Mouse (Mus musculus) CH12.LX (cell line): ENCODE data around the gene Tmprss6. TPM values are rescaled to one million over a fixed set of nuclear protein-coding genes. Genes with fewer than 3 reads are reported as not detected.

ENCODE experiments used
- DNase-seq: peaks from one replicate; pipeline ENCODE4 v3.0.0-alpha.2; 2013; ENCODE audit errors: extremely low read depth
- H3K27ac ChIP-seq: 2 replicates; pipeline ENCODE4 v1.5.1; 2012; ENCODE audit warnings: low read depth, mild to moderate bottlenecking, control low read depth, moderate library complexity; ENCODE audit not compliant: insufficient read depth
- H3K27me3 ChIP-seq: replicated peaks from 2 replicates; pipeline ENCODE3; 2012; ENCODE audit warnings: inconsistent platforms
- H3K36me3 ChIP-seq, 2 experiments: replicated peaks in 1 of 2; 2 replicates each; pipeline versions ENCODE3 to v1.6.1; 2012; ENCODE audit warnings: inconsistent platforms in 1 of 2, low read length in 1 of 2, mild to moderate bottlenecking in 1 of 2, mixed read lengths in 1 of 2, moderate library complexity in 1 of 2; ENCODE audit not compliant: control insufficient read depth in 1 of 2, insufficient read depth in 1 of 2
- H3K4me1 ChIP-seq, 2 experiments: 2 replicates each; pipeline ENCODE4 v1.6.1; 2012; ENCODE audit warnings: inconsistent platforms in 1 of 2, moderate library complexity in 1 of 2; ENCODE audit not compliant: insufficient read depth in 2 of 2, control insufficient read depth in 1 of 2
- H3K4me2 ChIP-seq: 2 replicates; pipeline ENCODE4 v1.6.1; 2012; ENCODE audit warnings: low read depth, mild to moderate bottlenecking, control low read depth; ENCODE audit not compliant: poor library complexity, insufficient read depth, severe bottlenecking
- H3K4me3 ChIP-seq, 3 experiments: fragments of 150-350 bp in 1 of 3; sonication (generic) in 1 of 3; replicated peaks in 1 of 3; 2 replicates each; pipeline versions ENCODE3 to v1.5.1; 2011 to 2012; ENCODE audit warnings: low read depth in 2 of 3, low read length in 2 of 3, mild to moderate bottlenecking in 2 of 3, moderate library complexity in 2 of 3, control low read depth in 1 of 3, improper control_type of control experiment in 1 of 3, inconsistent platforms in 1 of 3, mixed read lengths in 1 of 3; ENCODE audit not compliant: poor library complexity in 1 of 3
- H3K79me2 ChIP-seq: replicated peaks from 2 replicates; pipeline ENCODE4 v1.6.1; 2012; ENCODE audit warnings: mild to moderate bottlenecking, moderate library complexity; ENCODE audit not compliant: control insufficient read depth, poor library complexity, insufficient read depth, severe bottlenecking; ENCODE audit errors: extremely low read depth
- H3K9ac ChIP-seq: 2 replicates; pipeline ENCODE4 v1.6.1; 2012; ENCODE audit warnings: low read depth, mild to moderate bottlenecking, control low read depth, moderate library complexity; ENCODE audit not compliant: insufficient read depth
- H3K9me3 ChIP-seq: replicated peaks from 2 replicates; pipeline ENCODE3; 2012; ENCODE audit warnings: low read length, inconsistent platforms, mixed read lengths
- BHLHE40 ChIP-seq: IDR thresholded peaks from 2 replicates; pipeline ENCODE4 v1.6.1; 2011; ENCODE audit warnings: mild to moderate bottlenecking, low read depth, low read length, improper control_type of control experiment
- CHD1 ChIP-seq: IDR thresholded peaks from 2 replicates; pipeline ENCODE4 v1.6.1; 2012; ENCODE audit warnings: low read depth, low read length, improper control_type of control experiment, inconsistent platforms
- CHD2 ChIP-seq: IDR thresholded peaks from 2 replicates; pipeline ENCODE4 v1.6.1; 2011; ENCODE audit warnings: low read length, improper control_type of control experiment
- CTCF ChIP-seq, 2 experiments: IDR thresholded peaks in 1 of 2; conservative IDR thresholded peaks in 1 of 2; 2 replicates each; pipeline ENCODE4 v1.5.1; 2011 to 2012; ENCODE audit warnings: low read depth in 2 of 2, low read length in 2 of 2, improper control_type of control experiment in 1 of 2, inconsistent platforms in 1 of 2, mild to moderate bottlenecking in 1 of 2, moderate library complexity in 1 of 2
- E2F4 ChIP-seq: IDR thresholded peaks from 2 replicates; pipeline ENCODE4 v1.6.1; 2011; ENCODE audit warnings: low read depth, low read length, improper control_type of control experiment; ENCODE audit not compliant: insufficient replicate concordance
- ELF1 ChIP-seq: IDR thresholded peaks from 2 replicates; pipeline ENCODE4 v1.6.1; 2014; ENCODE audit warnings: low read depth, mild to moderate bottlenecking, inconsistent platforms, low read length, improper control_type of control experiment
- EP300 ChIP-seq: IDR thresholded peaks from 2 replicates; pipeline ENCODE4 v1.6.1; 2011; ENCODE audit warnings: low read length, improper control_type of control experiment
- ETS1 ChIP-seq: conservative IDR thresholded peaks from 2 replicates; pipeline ENCODE4 v1.6.1; 2012; ENCODE audit warnings: low read depth, mild to moderate bottlenecking, inconsistent platforms, low read length, improper control_type of control experiment, moderate library complexity
- GABPA ChIP-seq: IDR thresholded peaks from 2 replicates; pipeline ENCODE4 v1.6.1; 2012; ENCODE audit warnings: low read depth, low read length, improper control_type of control experiment, inconsistent platforms; ENCODE audit not compliant: insufficient replicate concordance
- HCFC1 ChIP-seq: IDR thresholded peaks from 2 replicates; pipeline ENCODE4 v1.6.1; 2012; ENCODE audit warnings: low read depth, mild to moderate bottlenecking, inconsistent platforms, low read length, improper control_type of control experiment
- JUN ChIP-seq: IDR thresholded peaks from 2 replicates; pipeline ENCODE4 v1.6.1; 2011; ENCODE audit warnings: low read depth, mild to moderate bottlenecking, low read length, improper control_type of control experiment, moderate library complexity; ENCODE audit not compliant: insufficient read depth
- KAT2A ChIP-seq: IDR thresholded peaks from 2 replicates; pipeline ENCODE4 v1.6.1; 2012; ENCODE audit warnings: low read length, improper control_type of control experiment, inconsistent platforms; ENCODE audit not compliant: insufficient replicate concordance
- MAFK ChIP-seq: IDR thresholded peaks from 2 replicates; pipeline ENCODE4 v1.6.1; 2011; ENCODE audit warnings: low read length, improper control_type of control experiment; ENCODE audit not compliant: insufficient replicate concordance
- MAX ChIP-seq: IDR thresholded peaks from 2 replicates; pipeline ENCODE4 v1.6.1; 2011; ENCODE audit warnings: low read length, improper control_type of control experiment
- MAZ ChIP-seq: IDR thresholded peaks from 2 replicates; pipeline ENCODE4 v1.6.1; 2012; ENCODE audit warnings: low read depth, mild to moderate bottlenecking, inconsistent platforms, low read length, improper control_type of control experiment, moderate library complexity
- MXI1 ChIP-seq: IDR thresholded peaks from 2 replicates; pipeline ENCODE4 v1.6.1; 2011; ENCODE audit warnings: mild to moderate bottlenecking, low read depth, low read length, improper control_type of control experiment
- MYC ChIP-seq: IDR thresholded peaks from 2 replicates; pipeline ENCODE4 v1.6.1; 2011; ENCODE audit warnings: low read depth, mild to moderate bottlenecking, improper control_type of control experiment, low read length
- NELFE ChIP-seq: IDR thresholded peaks from 2 replicates; pipeline ENCODE4 v1.6.1; 2011; ENCODE audit warnings: low read depth, low read length, improper control_type of control experiment
- NRF1 ChIP-seq: IDR thresholded peaks from 2 replicates; pipeline ENCODE4 v1.6.1; 2014; ENCODE audit warnings: low read depth, mild to moderate bottlenecking, inconsistent platforms, low read length, improper control_type of control experiment, moderate library complexity
- PAX5 ChIP-seq: IDR thresholded peaks from 2 replicates; pipeline ENCODE4 v1.6.1; 2012; ENCODE audit warnings: low read length, inconsistent platforms, mixed read lengths
- POLR2A ChIP-seq: IDR thresholded peaks from 2 replicates; pipeline ENCODE4 v1.6.1; 2011; ENCODE audit warnings: low read depth, mild to moderate bottlenecking, improper control_type of control experiment, low read length
- POLR2AphosphoS2 ChIP-seq: IDR thresholded peaks from 2 replicates; pipeline ENCODE4 v1.6.1; 2011; ENCODE audit warnings: low read depth, low read length, improper control_type of control experiment
- RAD21 ChIP-seq: IDR thresholded peaks from 2 replicates; pipeline ENCODE4 v1.6.1; 2011; ENCODE audit warnings: low read depth, mild to moderate bottlenecking, low read length, improper control_type of control experiment, moderate library complexity
- RCOR1 ChIP-seq: conservative IDR thresholded peaks from 2 replicates; pipeline ENCODE4 v1.6.1; 2012; ENCODE audit warnings: low read depth, mild to moderate bottlenecking, inconsistent platforms, low read length, improper control_type of control experiment
- SIN3A ChIP-seq: IDR thresholded peaks from 2 replicates; pipeline ENCODE4 v1.6.1; 2012; ENCODE audit warnings: low read length, improper control_type of control experiment, inconsistent platforms
- SMC3 ChIP-seq: IDR thresholded peaks from 2 replicates; pipeline ENCODE4 v1.6.1; 2011; ENCODE audit warnings: low read depth, low read length, improper control_type of control experiment
- TBP ChIP-seq: conservative IDR thresholded peaks from 2 replicates; pipeline ENCODE4 v1.6.1; 2011; ENCODE audit warnings: low read depth, low read length, improper control_type of control experiment
- UBTF ChIP-seq: IDR thresholded peaks from 2 replicates; pipeline ENCODE4 v1.6.1; 2012; ENCODE audit warnings: low read depth, mild to moderate bottlenecking, inconsistent platforms, low read length, improper control_type of control experiment, moderate library complexity
- ZC3H11A ChIP-seq: IDR thresholded peaks from 2 replicates; pipeline ENCODE4 v1.6.1; 2012; ENCODE audit warnings: low read depth, mild to moderate bottlenecking, inconsistent platforms, low read length, improper control_type of control experiment
- ZNF384 ChIP-seq: IDR thresholded peaks from 2 replicates; pipeline ENCODE4 v1.6.1; 2012; ENCODE audit warnings: low read depth, low read length, improper control_type of control experiment, inconsistent platforms
- dilution Hi-C: fragments of 300-500 bp; cut with MboI; formaldehyde crosslinking; loops from 2 replicates; pipeline ENCODE4 v1.14.3; 2020; ENCODE audit warnings: low sequenced_read_pairs; ENCODE audit not compliant: extremely low pct_unique_long_range_greater_than_20kb, extremely low pct_ligation_motif_present
- in situ Hi-C: fragments of 300-500 bp; cut with MboI; formaldehyde crosslinking; loops from 3 replicates; pipeline ENCODE4 v1.14.3; 2019; ENCODE audit warnings: low sequenced_read_pairs, low pct_ligation_motif_present, low pct_unique_long_range_greater_than_20kb, mixed read lengths
- polyA plus RNA-seq: library from polyadenylated mRNA; unstranded; fragments of >175 nt; gene quantifications from 2 replicates; pipeline ENCODE4 v1.2.1, GENCODE M21; 2012; ENCODE audit warnings: low read depth; ENCODE audit not compliant: insufficient read length
- total RNA-seq, 2 experiments: library from RNA; depleted of rRNA; stranded (reverse); fragments of 300-350 nt in 1 of 2; fragments of >200 nt in 1 of 2; gene quantifications; 2 replicates each; pipeline ENCODE4 v1.2.3; 2012 to 2014

Tmprss6 gene
- total and polyA plus RNA-seq, 3 experiments = 0.24 to 0.54 (median 0.34) TPM

- dilution Hi-C loops (no loop called here), in situ Hi-C loops (loop anchor here (10.0 kb wide), 1 partner anchor 60 kb away; no protein-coding TSS in a partner anchor)
- Histone ChIP-seq H3K36me3 (no peaks in the 10 kb centered on the region), H3K9me3 (peaks cover 8% of the 10 kb centered on the region), H3K27ac (no peak overlapping the region), H3K9ac (no peak overlapping the region), H3K27me3 (peaks cover 38% of the 10 kb centered on the region), H3K79me2 (no peaks in the 10 kb centered on the region), H3K4me2 (no peak overlapping the region), H3K4me3 (no peak overlapping the region), H3K4me1 (peaks cover 0 to 8% of the 10 kb centered on the region in 2 experiments; a peak in 2 of 4 replicates)
- no peak for TF ChIP-seq MAFK
- TF ChIP-seq CTCF (conservative IDR thresholded peaks at IDR 0.05 in 1 of 2, IDR thresholded peaks at IDR 0.05 in 1 of 2; ENCODE audit: low read depth in 2 of 2, low read length in 2 of 2) = no peak
- no peak for TF ChIP-seq ETS1
- no peak for TF ChIP-seq MYC
- no peak for TF ChIP-seq EP300
- TF ChIP-seq E2F4 = no peak
- TF ChIP-seq MAZ = no peak
- TF ChIP-seq JUN = no peak
- TF ChIP-seq NELFE = no peak
- TF ChIP-seq CHD2 = no peak
- TF ChIP-seq RCOR1 = no peak
- no peak for TF ChIP-seq ZNF384
- TF ChIP-seq HCFC1 = no peak
- DNase-seq = no peak
Observed at GRCm38 (mm10) chr15:78424507-78424906, 43.9 kb downstream of the Tmprss6 start.

GRCm38 (mm10) chr15:78422046-78422956 lies 46.1 kb downstream of the Tmprss6 start:
- no peak overlapping the region for H3K9ac ChIP-seq
- H3K4me3 ChIP-seq = no peak overlapping the region
- H3K27me3 ChIP-seq = peaks cover 40% of the 10 kb centered on the region
- DNase-seq = peak; percentile 89
- peaks cover 0 to 8% of the 10 kb centered on the region in 2 experiments; a peak in 2 of 4 replicates for H3K4me1 ChIP-seq
- dilution Hi-C loops (no loop called here), in situ Hi-C loops (loop anchor here (10.0 kb wide), 1 partner anchor 58 kb away; no protein-coding TSS in a partner anchor)
- H3K36me3 ChIP-seq = no peaks in the 10 kb centered on the region
- no peak overlapping the region for H3K27ac ChIP-seq
- H3K9me3 ChIP-seq = peaks cover 4% of the 10 kb centered on the region
- H3K79me2 ChIP-seq = no peaks in the 10 kb centered on the region
- H3K4me2 ChIP-seq = peak overlapping the region; percentile 68
- TF ChIP-seq GABPA = no peak
- no peak for TF ChIP-seq NRF1
- peak; percentile 55; the same call in 1 of the 2 replicates for TF ChIP-seq MYC
- TF ChIP-seq MXI1 = 0 out of 2 replicates have a peak, but pooled peaks have one; percentile 52
- peak; percentile 86 for TF ChIP-seq SMC3
- TF ChIP-seq E2F4 = no peak
- TF ChIP-seq ZC3H11A = 0 out of 2 replicates have a peak, but pooled peaks have one; percentile 12
- TF ChIP-seq TBP = no peak
- TF ChIP-seq CHD1 = no peak
- TF ChIP-seq MAFK = no peak
- no peak for TF ChIP-seq RCOR1
- TF ChIP-seq ELF1 = no peak
- TF ChIP-seq SIN3A = 0 out of 2 replicates have a peak, but pooled peaks have one; percentile 26
- TF ChIP-seq MAX = no peak
- TF ChIP-seq ETS1 = no peak
- TF ChIP-seq POLR2AphosphoS2 = no peak
- TF ChIP-seq RAD21 = peak; percentile 58
- TF ChIP-seq PAX5 = no peak
- no peak for TF ChIP-seq ZNF384
- no peak for TF ChIP-seq KAT2A
- no peak for TF ChIP-seq UBTF
- no peak for TF ChIP-seq CHD2
- TF ChIP-seq POLR2A = no peak
- TF ChIP-seq BHLHE40 = no peak
- no peak for TF ChIP-seq JUN
